Mouse (Mus musculus) cortical plate, adult 2 months (tissue): ENCODE data around the gene 0610010K14Rik.

Source experiments
- CTCF ChIP-seq: fragments of 200-500 bp; IDR thresholded peaks from 2 replicates; pipeline ENCODE4 v1.5.1; 2011; ENCODE audit warnings: mild to moderate bottlenecking, control low read depth, low read length; ENCODE audit not compliant: insufficient read depth; ENCODE audit errors: extremely low read depth
- POLR2A ChIP-seq: fragments of 200-500 bp; IDR thresholded peaks from 2 replicates; pipeline ENCODE4 v1.6.1; 2011; ENCODE audit warnings: mild to moderate bottlenecking, low read length, control low read depth; ENCODE audit not compliant: insufficient read depth; ENCODE audit errors: extremely low read depth

DNA sequence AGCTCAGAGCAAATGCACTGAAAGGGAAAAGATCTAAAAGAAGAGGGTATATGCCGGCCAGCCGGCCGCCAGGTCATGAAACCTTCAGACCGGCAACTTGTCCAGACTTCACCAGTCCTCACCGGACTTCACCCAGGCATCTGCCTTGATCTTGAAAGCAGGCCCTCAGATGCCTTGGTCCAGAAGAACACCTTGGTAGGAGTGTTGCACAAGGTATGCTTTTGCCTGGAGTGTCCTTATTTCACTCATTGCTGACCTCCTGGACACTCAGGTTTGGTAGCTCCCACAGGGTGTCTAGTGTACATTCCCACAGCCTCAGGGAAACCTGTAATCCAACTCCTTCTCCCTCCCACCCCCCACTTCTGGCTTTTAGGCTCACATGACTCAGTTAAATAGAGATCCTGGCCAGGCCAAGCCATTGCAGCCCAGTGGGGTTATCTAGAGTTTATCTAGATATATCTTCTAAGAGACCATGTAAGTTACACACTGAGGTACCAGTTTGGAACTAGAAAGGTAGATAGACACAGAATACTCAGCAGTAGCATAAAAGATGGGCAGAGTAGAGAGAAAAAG lies 37.6 kb downstream of the 0610010K14Rik start:
- TF ChIP-seq POLR2A: no peak
- no peak for TF ChIP-seq CTCF
